Mouse (Mus musculus) C2C12 (cell line): ENCODE results near the gene Kcnj10. TPM values are rescaled to one million over a fixed set of nuclear protein-coding genes. Genes with fewer than 3 reads are reported as not detected.

Experiments
- H3K27me3 ChIP-seq: one replicate; pipeline ENCODE4 v1.6.1; 2011; ENCODE audit not compliant: control insufficient read depth, insufficient read depth, insufficient read length
- H3K36me3 ChIP-seq: one replicate; pipeline ENCODE4 v1.6.1; 2011; ENCODE audit not compliant: control insufficient read depth, insufficient read depth
- H3K4me3 ChIP-seq: one replicate; pipeline ENCODE4 v1.5.1; 2011; ENCODE audit warnings: mild to moderate bottlenecking, control low read depth; ENCODE audit not compliant: poor library complexity, insufficient read depth, severe bottlenecking
- H3K79me2 ChIP-seq: one replicate; pipeline ENCODE4 v1.6.1; 2011; ENCODE audit not compliant: control insufficient read depth, insufficient read depth
- H3K79me3 ChIP-seq: one replicate; pipeline ENCODE4 v1.6.1; 2011; ENCODE audit warnings: low read depth, control low read depth
- H3ac ChIP-seq: one replicate; pipeline ENCODE3; 2011; ENCODE audit warnings: low read depth; ENCODE audit not compliant: control insufficient read depth, insufficient read length
- CEBPB ChIP-seq: IDR thresholded peaks from one replicate; pipeline ENCODE4 v1.6.1; 2011; ENCODE audit warnings: low read depth, mild to moderate bottlenecking, control low read depth, moderate library complexity
- CTCF ChIP-seq: IDR thresholded peaks from one replicate; pipeline ENCODE4 v1.5.1; 2011; ENCODE audit not compliant: control insufficient read depth, insufficient read depth, insufficient read length
- FOSL1 ChIP-seq: IDR thresholded peaks from one replicate; pipeline ENCODE4 v1.8.0; 2011; ENCODE audit warnings: mild to moderate bottlenecking, low read length; ENCODE audit not compliant: poor library complexity, insufficient read depth, severe bottlenecking
- MAX ChIP-seq: IDR thresholded peaks from one replicate; pipeline ENCODE4 v1.6.1; 2011; ENCODE audit warnings: mild to moderate bottlenecking, control low read depth
- MYOD1 ChIP-seq: IDR thresholded peaks from one replicate; pipeline ENCODE4 v1.6.1; 2011; ENCODE audit warnings: low read depth; ENCODE audit not compliant: control insufficient read depth, insufficient read length
- MYOG ChIP-seq: IDR thresholded peaks from one replicate; pipeline ENCODE4 v1.6.1; 2011; ENCODE audit not compliant: control insufficient read depth, insufficient read length; ENCODE audit errors: extremely low read depth
- USF1 ChIP-seq: IDR thresholded peaks from one replicate; pipeline ENCODE4 v1.6.1; 2011; ENCODE audit warnings: low read depth, mild to moderate bottlenecking, control low read depth, moderate library complexity
- polyA plus RNA-seq: library from polyadenylated mRNA; unstranded; fragments of >200 nt; fragmentation: generic; extraction: Trizol; gene quantifications from one replicate; pipeline ENCODE4 v1.2.1, GENCODE M21; 2012; ENCODE audit warnings: missing spikeins

Kcnj10 gene
- polyA plus RNA-seq, 1 experiment = not detected

DNA sequence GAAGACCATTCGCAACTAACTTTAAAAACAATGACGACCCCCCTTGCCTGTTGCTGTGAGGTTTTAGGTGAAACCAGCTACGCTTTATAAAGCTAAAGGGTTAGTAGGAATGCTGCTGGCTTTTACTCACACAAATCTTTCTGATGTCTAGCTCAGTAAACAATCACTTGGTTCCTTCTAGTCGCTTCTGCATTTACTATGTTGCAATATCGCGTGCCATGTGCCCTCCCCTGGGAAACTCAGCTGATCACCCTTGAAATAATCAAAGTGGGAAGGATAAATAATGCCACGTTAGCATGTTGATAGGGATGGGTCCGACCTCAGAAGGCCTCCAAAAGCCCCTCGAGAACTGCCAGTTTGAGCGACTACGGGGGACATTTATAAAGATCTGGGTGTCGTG lies 6.4 kb downstream of the Kcnj10 start:
- no peak overlapping the region for H3K4me3 ChIP-seq
- H3K79me2 ChIP-seq = no peaks in the 10 kb centered on the region
- H3ac ChIP-seq = no peak overlapping the region
- H3K36me3 ChIP-seq = no peaks in the 10 kb centered on the region
- no peaks in the 10 kb centered on the region for H3K79me3 ChIP-seq
- H3K27me3 ChIP-seq = peaks cover 75% of the 10 kb centered on the region
- TF ChIP-seq FOSL1 (no peak), CEBPB (no peak), MYOG (no peak), MAX (no peak), MYOD1 (no peak), CTCF (no peak), USF1 (no peak)

DNA sequence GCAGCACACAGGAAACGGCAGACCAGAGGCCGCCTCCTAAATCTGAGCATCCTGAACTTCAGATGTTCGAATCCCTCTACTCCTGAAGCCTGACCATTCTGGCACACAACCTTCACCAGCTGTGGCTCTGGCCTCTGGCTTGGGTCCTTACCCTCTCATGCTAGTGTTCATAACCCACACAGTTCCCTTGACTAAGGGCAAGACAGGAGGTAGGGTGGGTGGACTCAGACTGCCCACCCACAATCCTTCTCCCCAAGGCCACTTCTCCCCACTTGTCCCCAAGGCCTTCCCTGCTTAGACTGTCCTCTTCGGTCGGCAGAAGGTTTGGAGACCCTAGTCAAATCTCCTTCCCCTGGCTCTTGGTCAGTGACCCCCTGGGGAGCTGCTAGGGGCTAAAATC lies 8.5 kb downstream of the Kcnj10 start:
- Histone ChIP-seq H3K27me3 (peaks cover 74% of the 10 kb centered on the region), H3K36me3 (no peaks in the 10 kb centered on the region), H3ac (no peak overlapping the region), H3K79me2 (no peaks in the 10 kb centered on the region), H3K4me3 (no peak overlapping the region), H3K79me3 (no peaks in the 10 kb centered on the region)
- TF ChIP-seq MYOG (no peak), MYOD1 (no peak), CTCF (no peak), CEBPB (no peak), MAX (no peak), USF1 (no peak), FOSL1 (no peak)

DNA sequence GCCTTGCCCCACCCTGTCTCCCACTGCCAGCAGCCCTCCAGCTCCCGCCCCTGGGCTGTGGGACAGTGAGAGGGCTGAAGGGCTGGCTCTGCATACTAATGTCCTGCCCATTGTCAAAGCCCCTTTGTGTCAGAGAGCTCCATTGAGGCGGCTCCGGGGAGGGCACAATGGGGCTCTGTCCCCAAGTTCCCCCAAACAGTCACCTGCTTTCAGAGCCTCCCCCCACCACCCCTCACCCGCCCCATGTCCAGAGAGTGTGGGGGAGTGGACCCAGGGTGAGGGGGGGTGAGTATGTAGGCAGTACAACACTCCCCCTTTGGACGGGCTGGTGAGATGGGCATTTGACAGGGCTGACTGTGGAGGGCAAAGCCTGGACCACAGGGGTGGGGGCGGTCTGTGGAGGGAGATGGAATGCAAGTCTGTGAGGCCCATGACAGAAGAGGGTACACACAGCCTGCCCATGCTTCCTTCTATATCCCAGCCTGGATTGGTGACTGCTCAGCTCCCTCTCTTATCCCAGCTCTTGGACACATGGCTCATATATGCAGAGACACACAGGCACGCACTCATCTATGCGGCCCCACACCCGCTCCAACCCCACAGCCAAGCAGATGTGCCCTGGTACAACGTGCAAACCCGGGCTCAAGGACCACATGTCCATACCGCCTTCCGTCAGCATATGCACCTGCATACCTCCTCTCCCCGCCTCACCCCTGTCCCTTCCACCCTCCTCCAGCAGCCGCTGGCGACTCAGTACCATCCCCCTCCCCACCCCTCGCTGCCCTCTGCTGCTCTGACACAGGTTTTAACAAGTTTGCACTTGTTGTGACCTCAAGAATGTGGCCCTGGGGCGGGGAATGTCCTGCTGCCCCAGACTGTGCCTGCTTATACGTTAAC lies 9.2 kb downstream of the Kcnj10 start:
- TF ChIP-seq FOSL1 (no peak), MYOD1 (no peak), CTCF (no peak)
- Histone ChIP-seq H3K4me3 (no peak overlapping the region), H3K27me3 (peaks cover 73% of the 10 kb centered on the region)

DNA sequence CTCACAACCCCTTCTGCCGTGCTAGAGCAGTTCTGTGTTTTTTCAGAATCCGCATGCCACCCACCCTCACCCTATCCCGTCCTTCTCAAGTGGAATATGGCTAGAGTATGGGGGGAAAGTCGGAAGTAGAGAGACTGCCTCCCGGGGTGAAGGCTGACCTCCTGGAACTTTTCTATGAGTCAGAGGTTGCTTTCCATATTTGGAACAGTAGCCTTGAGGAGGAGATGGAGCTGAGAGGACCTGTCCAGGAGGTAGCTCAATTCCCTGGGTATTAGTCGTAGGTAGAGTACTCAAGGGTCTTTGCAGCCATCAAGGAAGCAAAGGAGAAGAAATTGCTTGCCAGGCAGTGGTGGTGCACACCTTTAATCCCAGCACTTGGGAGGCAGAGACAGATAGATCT lies 11.0 kb downstream of the Kcnj10 start:
- Histone ChIP-seq H3K79me3 (no peaks in the 10 kb centered on the region), H3K79me2 (no peaks in the 10 kb centered on the region), H3ac (no peak overlapping the region), H3K36me3 (no peaks in the 10 kb centered on the region), H3K27me3 (peaks cover 71% of the 10 kb centered on the region), H3K4me3 (no peak overlapping the region)
- TF ChIP-seq USF1 = no peak
- TF ChIP-seq MYOG = no peak
- no peak for TF ChIP-seq CTCF
- TF ChIP-seq MYOD1 = no peak
- no peak for TF ChIP-seq FOSL1
- TF ChIP-seq MAX = no peak
- TF ChIP-seq CEBPB = no peak

More for the DNA sequence above, 9.2 kb downstream of the Kcnj10 start:
- H3K79me2 ChIP-seq = no peaks in the 10 kb centered on the region
- no peak overlapping the region for H3ac ChIP-seq
- no peaks in the 10 kb centered on the region for H3K36me3 ChIP-seq
- H3K79me3 ChIP-seq = no peaks in the 10 kb centered on the region

DNA sequence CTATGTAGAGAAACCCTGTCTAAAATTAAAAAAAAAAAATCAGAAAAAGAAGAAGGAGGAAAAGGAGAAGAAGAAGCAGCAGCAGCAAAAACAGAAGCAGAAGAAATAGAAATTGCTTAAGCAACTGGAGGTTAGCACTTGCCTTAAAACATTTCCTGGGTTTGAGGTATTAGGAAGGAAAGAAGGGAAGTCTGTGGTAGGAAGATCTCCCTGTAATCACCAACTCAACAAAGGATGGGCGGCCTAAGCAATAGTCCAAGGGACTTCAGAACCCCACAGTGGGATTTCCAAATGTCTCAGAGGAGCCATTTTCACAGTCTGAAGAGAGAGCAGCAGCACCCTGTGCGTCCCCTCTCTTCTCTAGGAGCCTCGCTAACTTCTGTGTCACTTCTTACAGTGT lies 11.4 kb downstream of the Kcnj10 start:
- H3K27me3 ChIP-seq = peaks cover 68% of the 10 kb centered on the region
- no peak for TF ChIP-seq USF1
- TF ChIP-seq CTCF = no peak
- TF ChIP-seq FOSL1 = no peak
- TF ChIP-seq CEBPB = no peak
- no peak for TF ChIP-seq MYOG
- no peak for TF ChIP-seq MAX
- no peak for TF ChIP-seq MYOD1

More for the DNA sequence above, 11.4 kb downstream of the Kcnj10 start:
- Histone ChIP-seq H3K79me3 (no peaks in the 10 kb centered on the region), H3K4me3 (no peak overlapping the region), H3ac (no peak overlapping the region), H3K36me3 (no peaks in the 10 kb centered on the region), H3K79me2 (no peaks in the 10 kb centered on the region)
